Mouse (Mus musculus): Measurements from ENCODE around the gene Ldb3. TPM values are rescaled to one million over a fixed set of nuclear protein-coding genes. Genes with fewer than 3 reads are reported as not detected.

Gene Ldb3
- total and polyA plus RNA-seq, 3 experiments = 0.01 TPM; not detected in 2

DNA sequence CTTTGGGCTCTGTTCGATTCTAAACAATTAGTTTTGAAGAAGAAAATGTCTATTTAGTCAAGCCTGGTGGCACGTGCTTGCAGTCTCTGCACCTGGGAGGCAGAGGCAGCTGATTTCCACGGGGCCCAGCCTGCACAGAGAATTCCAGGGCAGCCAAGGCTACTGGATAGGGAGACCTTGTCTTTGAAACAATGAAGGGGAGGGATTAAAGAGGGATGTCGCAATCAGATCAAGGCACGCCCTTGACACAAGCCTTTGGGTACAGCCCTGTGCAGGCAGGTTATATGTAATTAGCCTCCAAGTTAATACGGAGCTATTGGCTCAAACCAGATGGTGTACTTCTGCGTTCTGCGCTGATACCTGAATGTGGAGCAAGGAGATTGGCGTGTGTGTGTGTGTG lies 30.3 kb upstream of the Ldb3 start:
- Histone ChIP-seq H3K4me1 (ENCODE audit: control insufficient read depth in 1 of 2, insufficient read depth in 2 of 2, low read length in 2 of 2) (peaks cover 9 to 15% of the 10 kb centered on the region in 2 experiments), H3K27ac (ENCODE audit: control insufficient read depth, low read depth, low read length) (no peak overlapping the region), H3K36me3 (ENCODE audit: control insufficient read depth in 1 of 2, insufficient read depth in 2 of 2, low read length in 2 of 2) (peaks cover 0 to 13% of the 10 kb centered on the region in 2 experiments; a peak in 2 of 4 replicates), H3K9me3 (replicated peaks; ENCODE audit: insufficient read depth, low read length) (no peaks in the 10 kb centered on the region), H3K4me3 (ENCODE audit: control insufficient read depth in 1 of 2, insufficient read depth in 1 of 2, low read depth in 2 of 2, low read length in 2 of 2) (no peak overlapping the region), H3K27me3 (ENCODE audit: control insufficient read depth in 1 of 2, insufficient read depth in 2 of 2, low read length in 2 of 2) (no peaks in the 10 kb centered on the region), H3K9ac (ENCODE audit: control insufficient read depth, low read depth, low read length, poor library complexity, severe bottlenecking) (no peak overlapping the region), H3K79me2 (ENCODE audit: control insufficient read depth, insufficient read depth, low read length, poor library complexity) (no peaks in the 10 kb centered on the region)
- peak; percentile 41 for DNase-seq (ENCODE audit: low read depth, low spot score)
- TF ChIP-seq ZC3H11A (IDR thresholded peaks at IDR 0.05; ENCODE audit: low read depth, low read length) (no peak), E2F4 (IDR thresholded peaks at IDR 0.05; ENCODE audit: borderline replicate concordance, low read depth, low read length) (no peak), GATA1 (IDR thresholded peaks at IDR 0.05; ENCODE audit: low read depth, low read length) (no peak), USF1 (IDR thresholded peaks at IDR 0.05; ENCODE audit: low read depth, low read length) (no peak), MYC (IDR thresholded peaks at IDR 0.05; ENCODE audit: low read depth, low read length) (no peak), NRF1 (IDR thresholded peaks at IDR 0.05; ENCODE audit: insufficient read depth, low read depth, low read length, poor library complexity, severe bottlenecking) (no peak), CTCF (IDR thresholded peaks at IDR 0.05 in 2 of 3, conservative IDR thresholded peaks at IDR 0.05 in 1 of 3; ENCODE audit: control insufficient read depth in 1 of 3, insufficient read depth in 1 of 3, low read depth in 2 of 3, low read length in 3 of 3, poor library complexity in 1 of 3, severe bottlenecking in 1 of 3) (no peak), POLR2A (IDR thresholded peaks at IDR 0.05; ENCODE audit: control insufficient read depth in 1 of 2, insufficient read depth in 1 of 2, low read depth in 1 of 2, low read length in 2 of 2, poor library complexity in 1 of 2) (no peak), NELFE (IDR thresholded peaks at IDR 0.05; ENCODE audit: low read depth, low read length) (no peak), MAZ (IDR thresholded peaks at IDR 0.05; ENCODE audit: low read depth, low read length) (no peak), ELF1 (IDR thresholded peaks at IDR 0.05; ENCODE audit: low read depth, low read length) (no peak), TAL1 (IDR thresholded peaks at IDR 0.05; ENCODE audit: low read length) (no peak), SMC3 (IDR thresholded peaks at IDR 0.05; ENCODE audit: low read depth, low read length) (no peak), UBTF (IDR thresholded peaks at IDR 0.05; ENCODE audit: borderline replicate concordance, insufficient read depth, low read depth, low read length) (no peak), JUND (IDR thresholded peaks at IDR 0.05; ENCODE audit: low read depth, low read length) (no peak), MXI1 (IDR thresholded peaks at IDR 0.05; ENCODE audit: low read depth, low read length) (no peak), KAT2A (conservative IDR thresholded peaks at IDR 0.05; ENCODE audit: low read depth, low read length) (no peak), ZKSCAN1 (IDR thresholded peaks at IDR 0.05; ENCODE audit: low read depth, low read length) (no peak), BHLHE40 (IDR thresholded peaks at IDR 0.05; ENCODE audit: borderline replicate concordance, low read depth, low read length) (no peak), HCFC1 (IDR thresholded peaks at IDR 0.05; ENCODE audit: low read depth, low read length) (no peak)

DNA sequence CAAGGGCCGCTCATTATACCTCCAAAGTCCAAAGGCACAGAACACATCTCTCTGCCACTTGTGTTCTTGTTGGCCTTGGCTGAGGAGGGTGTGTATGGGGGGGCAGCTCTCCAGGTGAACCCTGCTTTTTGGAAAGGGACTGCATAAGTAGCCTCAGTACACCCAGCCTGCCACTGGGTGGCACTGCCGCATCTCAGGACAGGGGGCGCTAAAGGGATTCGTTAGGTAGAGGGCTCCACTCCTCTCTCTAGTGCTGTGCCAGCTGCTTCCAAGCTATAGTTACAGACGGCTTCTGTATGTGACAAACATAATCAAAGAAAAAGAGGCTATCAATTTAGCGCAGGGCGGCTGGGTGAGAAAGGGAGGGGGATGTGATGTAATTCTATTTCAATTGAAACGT lies 28.3 kb upstream of the Ldb3 start:
- Histone ChIP-seq H3K4me1 (ENCODE audit: control insufficient read depth in 1 of 2, insufficient read depth in 2 of 2, low read length in 2 of 2) (peaks cover 5 to 6% of the 10 kb centered on the region in 2 experiments), H3K79me2 (ENCODE audit: control insufficient read depth, insufficient read depth, low read length, poor library complexity) (no peaks in the 10 kb centered on the region), H3K36me3 (ENCODE audit: control insufficient read depth in 1 of 2, insufficient read depth in 2 of 2, low read length in 2 of 2) (no peaks in the 10 kb centered on the region; a peak in 1 of 4 replicates), H3K27me3 (ENCODE audit: control insufficient read depth in 1 of 2, insufficient read depth in 2 of 2, low read length in 2 of 2) (no peaks in the 10 kb centered on the region), H3K9me3 (replicated peaks; ENCODE audit: insufficient read depth, low read length) (no peaks in the 10 kb centered on the region), H3K27ac (ENCODE audit: control insufficient read depth, low read depth, low read length) (no peak overlapping the region), H3K9ac (ENCODE audit: control insufficient read depth, low read depth, low read length, poor library complexity, severe bottlenecking) (no peak overlapping the region), H3K4me3 (ENCODE audit: control insufficient read depth in 1 of 2, insufficient read depth in 1 of 2, low read depth in 2 of 2, low read length in 2 of 2) (no peak overlapping the region)
- peak; percentile 93 for DNase-seq (ENCODE audit: low read depth, low spot score)
- TF ChIP-seq POLR2AphosphoS5 (IDR thresholded peaks at IDR 0.05; ENCODE audit: borderline replicate concordance, low read depth, low read length) (no peak), ETS1 (IDR thresholded peaks at IDR 0.05; ENCODE audit: low read depth, low read length) (no peak), SMC3 (IDR thresholded peaks at IDR 0.05; ENCODE audit: low read depth, low read length) (peak; percentile 99), NRF1 (IDR thresholded peaks at IDR 0.05; ENCODE audit: insufficient read depth, low read depth, low read length, poor library complexity, severe bottlenecking) (0 out of 2 replicates have a peak, but pooled peaks have one; percentile 11), CTCF (IDR thresholded peaks at IDR 0.05 in 2 of 3, conservative IDR thresholded peaks at IDR 0.05 in 1 of 3; ENCODE audit: control insufficient read depth in 1 of 3, insufficient read depth in 1 of 3, low read depth in 2 of 3, low read length in 3 of 3, poor library complexity in 1 of 3, severe bottlenecking in 1 of 3) (peak in 2 of 3 experiments; percentile 88 to 100; a peak in 5 of 6 replicates), MXI1 (IDR thresholded peaks at IDR 0.05; ENCODE audit: low read depth, low read length) (no peak; the same call in 1 of the 2 replicates), POLR2AphosphoS2 (IDR thresholded peaks at IDR 0.05; ENCODE audit: low read length) (no peak), CHD2 (IDR thresholded peaks at IDR 0.05; ENCODE audit: low read length) (no peak), GABPA (IDR thresholded peaks at IDR 0.05; ENCODE audit: low read depth, low read length) (no peak), TAL1 (IDR thresholded peaks at IDR 0.05; ENCODE audit: low read length) (no peak), SIN3A (IDR thresholded peaks at IDR 0.05; ENCODE audit: low read length) (peak; percentile 73), JUND (IDR thresholded peaks at IDR 0.05; ENCODE audit: low read depth, low read length) (no peak), UBTF (IDR thresholded peaks at IDR 0.05; ENCODE audit: borderline replicate concordance, insufficient read depth, low read depth, low read length) (no peak), TCF12 (IDR thresholded peaks at IDR 0.05; ENCODE audit: low read depth, low read length) (0 out of 2 replicates have a peak, but pooled peaks have one; percentile 22), TBP (IDR thresholded peaks at IDR 0.05; ENCODE audit: low read depth, low read length) (0 out of 2 replicates have a peak, but pooled peaks have one; percentile 49), RCOR1 (IDR thresholded peaks at IDR 0.05; ENCODE audit: low read depth, low read length) (no peak), MYB (IDR thresholded peaks at IDR 0.05; ENCODE audit: low read depth, low read length) (no peak), ZMIZ1 (IDR thresholded peaks at IDR 0.05; ENCODE audit: low read depth, low read length) (no peak), NELFE (IDR thresholded peaks at IDR 0.05; ENCODE audit: low read depth, low read length) (no peak)
